Mouse (Mus musculus): ENCODE measurements around the gene Tnfrsf11a.
"Not testable (repeated sequence)": the region's sequence is repeated elsewhere in the genome, so short reads cannot be mapped to it uniquely, and the experiment has no call there.

Tnfrsf11a gene

GRCm38 (mm10) chr1:105780457-105781364, at the start of gene Tnfrsf11a:
TSS of gene Tnfrsf11a (plus strand) at chr1:105780718.
- in situ Hi-C loops (cut with MboI, MseI): loop anchor here in 1 of 2 experiments (5.0 kb wide), 1 partner anchor 622 kb away; no protein-coding TSS in a partner anchor

GRCm38 (mm10) chr1:105735318-105735717, 45.2 kb upstream of the Tnfrsf11a start:
- in situ Hi-C loops (cut with MboI, MseI): no loop called here

GRCm38 (mm10) chr1:105738334-105738733, 42.2 kb upstream of the Tnfrsf11a start:
- in situ Hi-C loops (cut with MboI, MseI): no loop called here

- in situ Hi-C loops (cut with MboI, MseI): no loop called here
Measured at GRCm38 (mm10) chr1:105739493-105739892, 41.0 kb upstream of the Tnfrsf11a start.

GRCm38 (mm10) chr1:105742481-105742880, 38.0 kb upstream of the Tnfrsf11a start:
- in situ Hi-C loops (cut with MboI, MseI): no loop called here

GRCm38 (mm10) chr1:105746444-105746843, 34.1 kb upstream of the Tnfrsf11a start:
- in situ Hi-C loops (cut with MboI, MseI): no loop called here

- in situ Hi-C loops (cut with MboI, MseI): no loop called here
Measured at GRCm38 (mm10) chr1:105746858-105747596, 33.5 kb upstream of the Tnfrsf11a start.

- in situ Hi-C loops (cut with MboI, MseI): no loop called here
Measured at GRCm38 (mm10) chr1:105748091-105748799, 32.3 kb upstream of the Tnfrsf11a start.

GRCm38 (mm10) chr1:105752196-105752595, 28.3 kb upstream of the Tnfrsf11a start:
- in situ Hi-C loops (cut with MboI, MseI): no loop called here

- in situ Hi-C loops (cut with MboI, MseI): no loop called here
Measured at GRCm38 (mm10) chr1:105752944-105753343, 27.6 kb upstream of the Tnfrsf11a start.

GRCm38 (mm10) chr1:105758798-105759197, 21.7 kb upstream of the Tnfrsf11a start:
- in situ Hi-C loops (cut with MboI, MseI): no loop called here

GRCm38 (mm10) chr1:105759422-105760165, 20.9 kb upstream of the Tnfrsf11a start:
- in situ Hi-C loops (cut with MboI, MseI): no loop called here

GRCm38 (mm10) chr1:105765586-105765985, 14.9 kb upstream of the Tnfrsf11a start:
- in situ Hi-C loops (cut with MboI, MseI): no loop called here

GRCm38 (mm10) chr1:105766099-105766498, 14.4 kb upstream of the Tnfrsf11a start:
- in situ Hi-C loops (cut with MboI, MseI): not testable (repeated sequence)

GRCm38 (mm10) chr1:105768397-105768796, 12.1 kb upstream of the Tnfrsf11a start:
- in situ Hi-C loops (cut with MboI, MseI): no loop called here

- in situ Hi-C loops (cut with MboI, MseI): no loop called here
Measured at GRCm38 (mm10) chr1:105770685-105771084, 9.8 kb upstream of the Tnfrsf11a start.

- in situ Hi-C loops (cut with MboI, MseI): no loop called here
Measured at GRCm38 (mm10) chr1:105776426-105776825, 4.1 kb upstream of the Tnfrsf11a start.

- in situ Hi-C loops (cut with MboI, MseI): loop anchor here in 1 of 2 experiments (5.0 kb wide), 1 partner anchor 622 kb away; no protein-coding TSS in a partner anchor
Measured at GRCm38 (mm10) chr1:105780079-105780456, 450 bp upstream of the Tnfrsf11a start.

GRCm38 (mm10) chr1:105781391-105782146, 1.1 kb downstream of the Tnfrsf11a start:
- in situ Hi-C loops (cut with MboI, MseI): loop anchor here in 1 of 2 experiments (5.0 kb wide), 1 partner anchor 621 kb away; no protein-coding TSS in a partner anchor

All from T-helper 17 cell (primary cell).